ENCODE assay signal across 22 mouse cellular contexts in the genomic region with DNA sequence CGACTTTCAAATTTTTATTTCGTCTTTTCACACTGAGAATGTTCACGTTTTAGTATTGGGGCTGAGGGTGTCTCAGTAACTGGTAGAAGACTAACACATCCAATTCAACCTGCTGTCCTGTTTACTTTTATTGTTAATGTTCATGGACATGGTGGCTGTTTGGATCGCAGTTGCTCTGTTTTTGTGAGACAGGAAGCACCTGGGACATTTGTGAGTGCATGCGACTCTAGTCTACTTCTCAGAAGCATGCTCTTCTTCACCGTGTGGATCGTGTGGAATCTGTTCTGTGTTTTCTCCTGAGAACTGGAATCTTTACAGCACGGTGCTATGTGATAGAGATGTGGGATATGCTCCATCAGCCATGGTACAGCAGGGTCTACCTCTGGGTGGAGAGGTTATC.
"Had no signal": no experiment of that assay in that cellular context is flagged by ENCODE, and none has a peak within 500 bp of the region (broad histone marks: within the 10 kb centered on the region; RNA-seq: fewer than 3 reads in every experiment).

No protein-coding gene starts in this region.

- H3K27me3 ChIP-seq: heart, embryonic 12.5 days; hindbrain, embryonic 13.5 days; hindbrain, embryonic 15.5 days; limb, embryonic 13.5 days; limb, embryonic 15.5 days had no signal

- H3K36me3 ChIP-seq: hindbrain, embryonic 13.5 days; hindbrain, embryonic 15.5 days; limb, embryonic 13.5 days; limb, embryonic 15.5 days had no signal

- DNase-seq: gastrocnemius, adult 2 months; gastrocnemius, postnatal 10 days; gastrocnemius, postnatal 25 days; heart, postnatal 10 days; heart, postnatal 36 days; kidney, adult 18-20 months; kidney, adult 8-10 months; kidney, postnatal 14 days; kidney, postnatal 36 days; layer of hippocampus, adult 9-11 months; left cerebral cortex, postnatal 4 days had no signal

- H3K4me3 ChIP-seq: gastrocnemius, adult 2 months; heart, embryonic 10.5 days; heart, embryonic 12.5 days; hindbrain, embryonic 13.5 days; hindbrain, embryonic 15.5 days; left cerebral cortex, adult 2 months; limb, embryonic 13.5 days; limb, embryonic 15.5 days had no signal

- H3K9ac ChIP-seq: heart, embryonic 12.5 days; hindbrain, embryonic 13.5 days; hindbrain, embryonic 15.5 days; limb, embryonic 13.5 days; limb, embryonic 15.5 days had no signal

- H3K9me3 ChIP-seq: heart, embryonic 10.5 days; heart, embryonic 12.5 days; hindbrain, embryonic 13.5 days; hindbrain, embryonic 15.5 days; limb, embryonic 13.5 days; limb, embryonic 15.5 days had no signal

- H3K4me1 ChIP-seq: heart, embryonic 10.5 days; limb, embryonic 13.5 days; limb, embryonic 15.5 days had no signal

- ATAC-seq: forebrain, embryonic 16.5 days; hindbrain, postnatal 0 days; intestine, embryonic 16.5 days had no signal

- H3K4me2 ChIP-seq: heart, embryonic 12.5 days; hindbrain, embryonic 13.5 days; hindbrain, embryonic 15.5 days; limb, embryonic 13.5 days; limb, embryonic 15.5 days had no signal

- H3K27ac ChIP-seq: gastrocnemius, adult 2 months; heart, embryonic 10.5 days; hindbrain, embryonic 13.5 days; hindbrain, embryonic 15.5 days; hindbrain, postnatal 0 days; kidney, postnatal 0 days; limb, embryonic 13.5 days; limb, embryonic 15.5 days had no signal
